Mouse (Mus musculus) c-Kit-positive CD71-negative TER-119-negative erythroid progenitor cells, embryonic 14.5 days (primary cell): Measurements from ENCODE around the gene Bean1.

ENCODE experiments used
- DNase-seq: peaks from one replicate; pipeline ENCODE4 v3.0.0-alpha.2; 2013; ENCODE audit warnings: low read depth

Bean1 gene

GRCm38 (mm10) chr8:104170118-104171049 is at the start of gene Bean1:
Gene Bean1, plus strand, starts transcription at chr8:104170442.
- no peak for DNase-seq

GRCm38 (mm10) chr8:104121640-104122416 is 48.4 kb upstream of the Bean1 start:
- DNase-seq = no peak

GRCm38 (mm10) chr8:104123080-104123657 is 47.1 kb upstream of the Bean1 start:
- DNase-seq = no peak

DNA sequence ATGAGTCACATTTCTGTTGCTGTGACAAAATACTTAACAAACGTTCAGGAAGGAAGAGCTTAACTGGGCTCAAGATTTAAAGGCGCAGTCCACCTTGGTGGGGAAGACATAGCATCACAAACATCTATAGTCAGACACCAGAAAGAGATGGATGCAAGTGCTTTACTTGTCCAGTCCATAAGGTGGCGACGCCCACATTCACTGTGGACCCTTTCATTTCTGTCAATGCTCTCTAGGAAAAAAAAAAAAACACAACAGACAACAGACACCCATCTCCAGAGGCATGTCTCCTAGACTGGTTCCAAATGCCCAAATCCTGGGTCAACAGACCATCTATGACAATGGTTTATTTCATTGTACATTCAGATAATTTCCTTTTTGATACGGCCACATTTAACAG is 45.7 kb upstream of the Bean1 start:
- no peak for DNase-seq

DNA sequence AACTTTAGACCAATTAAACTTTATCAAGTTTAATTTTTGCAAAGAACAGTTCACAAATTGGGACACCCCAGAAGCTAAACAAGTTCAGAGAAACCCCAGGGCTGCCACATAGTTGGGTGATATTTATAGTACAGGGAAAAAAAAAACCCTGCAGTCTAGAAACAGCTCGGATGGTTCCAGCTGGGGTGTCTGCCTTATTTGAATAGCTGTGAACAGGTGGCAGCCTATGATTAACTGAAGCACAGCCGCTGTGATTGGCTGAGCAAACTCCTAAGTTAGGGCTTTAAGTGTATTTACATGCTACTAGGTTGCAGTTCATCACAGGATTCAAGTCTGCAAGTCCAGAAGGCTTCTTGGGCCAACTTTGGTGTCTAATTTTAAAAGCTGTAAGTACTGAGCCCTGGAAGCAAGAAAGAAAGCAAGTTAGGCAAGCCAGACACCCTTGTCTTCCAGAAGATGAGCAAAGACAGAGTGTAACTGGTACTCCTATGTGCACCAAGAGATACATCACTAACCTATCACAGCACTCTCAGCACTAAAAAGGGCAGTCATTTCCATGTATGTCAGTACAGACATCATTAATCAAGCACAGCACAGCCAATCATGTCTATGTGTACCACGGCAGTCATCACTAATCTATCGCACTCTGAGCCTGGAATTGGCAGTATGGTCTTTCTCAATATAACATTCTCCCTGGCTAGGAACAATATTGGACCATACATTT is 42.9 kb upstream of the Bean1 start:
- DNase-seq = no peak

GRCm38 (mm10) chr8:104130916-104131315 is 39.3 kb upstream of the Bean1 start:
- no peak for DNase-seq

DNA sequence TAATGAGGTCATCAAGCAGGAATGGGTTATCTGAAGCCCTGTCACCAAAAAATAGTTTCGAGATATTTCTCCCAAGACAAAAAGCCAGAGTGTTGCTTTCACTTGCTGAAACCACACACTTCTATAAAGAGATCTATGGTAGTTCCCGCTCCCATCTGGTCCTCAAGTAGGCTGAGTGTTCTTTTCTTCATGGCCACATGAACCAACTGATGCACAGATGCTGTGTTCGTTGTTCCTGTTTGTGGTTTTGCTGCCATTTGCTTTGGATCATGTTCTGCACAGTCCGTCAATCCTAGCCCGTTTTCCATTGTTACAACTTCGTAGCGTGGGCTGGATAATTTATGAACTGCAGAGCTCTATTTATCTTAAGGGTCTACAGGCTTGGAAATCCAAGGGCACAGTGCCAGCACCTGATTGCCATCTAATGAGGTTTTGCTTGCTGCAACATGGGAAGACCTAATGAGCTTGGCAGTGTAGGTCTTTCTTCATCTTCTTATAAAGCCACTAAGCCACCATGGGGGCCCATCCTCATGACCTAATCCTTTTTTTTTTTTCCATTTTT is 38.7 kb upstream of the Bean1 start:
- DNase-seq = no peak

- no peak for DNase-seq
These were observed 35.7 kb upstream of the Bean1 start for GRCm38 (mm10) chr8:104134521-104134920.

DNA sequence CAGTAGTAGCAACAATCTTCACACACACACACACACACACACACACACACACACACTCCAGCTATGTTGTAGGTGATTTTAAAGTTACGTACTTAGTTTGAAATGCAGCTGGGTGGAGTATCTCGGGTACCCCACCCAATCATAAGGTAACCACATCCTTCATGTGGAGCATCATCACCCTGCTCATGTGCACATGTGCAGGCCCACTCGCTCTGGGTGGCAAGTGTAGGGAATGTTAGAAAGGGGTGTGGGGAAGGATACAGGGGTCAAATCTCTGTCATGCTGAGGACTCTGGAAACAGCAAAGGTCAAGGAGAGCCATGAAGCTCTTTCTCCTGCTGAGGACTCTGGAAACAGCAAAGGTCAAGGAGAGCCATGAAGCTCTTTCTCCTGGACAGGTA is 34.0 kb upstream of the Bean1 start:
- DNase-seq = no peak

GRCm38 (mm10) chr8:104137636-104138035 is 32.6 kb upstream of the Bean1 start:
- DNase-seq = no peak

GRCm38 (mm10) chr8:104140611-104141010 is 29.6 kb upstream of the Bean1 start:
- no peak for DNase-seq

- DNase-seq = no peak
These were observed 27.8 kb upstream of the Bean1 start for GRCm38 (mm10) chr8:104142415-104142814.

GRCm38 (mm10) chr8:104143379-104143778 is 26.9 kb upstream of the Bean1 start:
- no peak for DNase-seq

DNA sequence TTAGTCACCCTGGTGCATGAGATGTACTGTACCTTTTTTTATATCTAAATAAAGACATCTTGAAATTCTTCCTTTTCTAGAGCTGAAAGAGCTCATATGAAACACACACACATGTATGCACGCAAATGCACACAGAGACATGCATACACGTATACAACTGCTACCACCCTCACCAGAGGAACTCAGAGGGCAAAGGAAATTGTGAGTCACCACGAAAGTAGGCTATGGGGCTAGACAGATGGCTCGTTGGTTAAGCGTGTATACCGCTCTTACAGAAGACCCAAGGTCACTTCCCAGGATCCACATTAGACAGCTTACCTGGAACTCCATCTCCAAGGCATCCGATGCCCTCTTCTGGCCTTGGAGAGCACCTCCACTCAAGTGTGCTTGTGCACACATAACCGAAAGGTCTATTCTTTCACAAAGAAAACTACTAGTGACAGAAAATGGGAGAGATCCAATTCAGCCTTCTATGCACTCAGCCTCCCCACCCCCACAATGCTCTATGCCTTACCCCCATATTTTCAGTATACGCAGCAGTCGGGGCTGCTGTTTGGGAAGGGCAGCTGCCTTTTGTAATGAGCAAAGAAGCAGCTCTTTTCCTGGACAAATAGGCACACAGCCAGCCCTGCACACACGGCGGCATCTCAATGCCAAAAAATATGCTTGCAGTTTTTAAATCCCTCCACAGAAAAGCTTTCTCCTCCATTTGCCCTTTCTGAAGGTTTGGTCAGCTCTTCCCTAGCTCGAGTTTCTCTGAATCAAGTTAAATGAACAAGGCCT is 25.6 kb upstream of the Bean1 start:
- DNase-seq = peak; percentile 13

- peak; percentile 56 for DNase-seq
These were observed 24.1 kb upstream of the Bean1 start for GRCm38 (mm10) chr8:104145981-104146689.

DNA sequence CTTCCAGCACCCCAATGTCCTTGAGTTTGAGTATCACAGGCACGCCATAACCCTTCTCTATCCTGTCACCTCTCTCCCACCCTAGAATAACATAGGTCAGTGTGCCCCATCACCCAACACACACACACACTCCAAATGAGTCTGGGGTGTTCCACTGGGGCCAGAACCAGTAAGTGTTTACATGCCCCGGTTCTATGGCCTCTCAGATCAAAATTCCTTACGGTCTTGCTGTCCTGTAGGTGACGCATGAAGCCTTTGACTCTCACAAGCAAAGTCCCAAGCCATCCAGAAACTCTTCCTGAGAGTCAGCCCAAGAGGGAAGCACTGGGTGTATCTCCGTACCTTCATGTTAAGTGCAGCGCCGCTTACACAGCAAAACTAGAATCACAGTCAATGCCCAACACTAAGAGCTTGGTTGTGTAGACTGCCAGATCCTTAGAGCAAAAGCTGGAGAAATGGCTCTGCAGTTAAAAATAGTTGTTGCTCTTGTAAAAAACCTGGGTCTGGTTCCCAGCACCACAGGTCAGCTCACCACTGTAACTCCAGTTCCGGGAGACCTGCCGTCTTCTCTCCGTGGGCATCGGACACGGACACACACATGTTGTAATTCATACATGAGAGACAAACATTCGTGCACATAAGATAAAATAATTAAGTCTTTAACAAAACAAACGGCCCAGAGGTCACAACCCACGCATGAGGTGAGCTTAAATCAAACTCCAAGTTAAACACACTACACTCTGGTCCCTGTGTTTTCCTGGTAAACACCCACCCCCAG is 23.3 kb upstream of the Bean1 start:
- no peak for DNase-seq

DNA sequence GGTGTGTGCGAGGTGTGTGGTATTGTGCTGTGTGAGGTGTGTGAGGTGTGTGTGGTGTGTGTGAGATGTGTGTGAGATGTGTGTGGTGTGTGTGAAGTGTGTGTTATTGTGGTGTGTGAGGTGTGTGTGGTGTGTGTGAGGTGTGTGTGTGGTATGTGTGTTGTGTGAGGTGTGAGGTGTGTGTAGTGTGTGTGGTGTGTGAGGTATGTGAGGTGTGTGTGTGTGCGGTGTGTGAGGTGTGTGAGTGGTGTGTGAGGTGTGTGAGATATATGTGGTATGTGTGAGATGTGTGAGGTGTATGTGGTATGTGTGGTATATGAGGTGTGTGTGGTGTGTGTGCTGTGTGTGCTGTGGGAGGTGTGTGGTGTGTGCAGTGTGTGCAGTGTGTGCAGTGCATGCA is 22.3 kb upstream of the Bean1 start:
- no peak for DNase-seq

GRCm38 (mm10) chr8:104160731-104161130 is 9.5 kb upstream of the Bean1 start:
- no peak for DNase-seq

DNA sequence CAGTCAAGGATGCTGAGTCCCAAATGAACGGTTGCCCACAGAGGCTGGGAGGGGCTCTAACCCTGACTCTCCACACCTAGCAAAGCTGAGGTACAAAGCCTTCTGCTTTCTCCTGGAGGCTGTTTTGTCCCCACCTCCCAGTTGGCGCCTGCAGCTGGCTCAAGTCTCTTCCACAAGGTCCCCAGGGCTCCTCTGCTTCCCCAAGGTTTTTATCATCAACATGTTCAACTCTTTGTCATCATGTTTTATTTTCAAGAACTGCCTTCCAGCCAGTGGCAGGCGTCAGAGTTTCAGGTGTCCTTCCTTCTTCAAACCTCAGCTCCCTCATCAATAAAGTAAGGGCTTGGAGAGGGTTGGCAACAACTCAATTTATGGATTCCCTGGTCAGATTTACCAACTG is 781 bp upstream of the Bean1 start:
- no peak for DNase-seq
